Mouse (Mus musculus) cerebellum, adult 11 months (tissue): Measurements from ENCODE around the gene Chchd10.

Experiments
- DNase-seq: peaks from one replicate; pipeline ENCODE4 v3.0.0; 2022

The Chchd10 gene

DNA sequence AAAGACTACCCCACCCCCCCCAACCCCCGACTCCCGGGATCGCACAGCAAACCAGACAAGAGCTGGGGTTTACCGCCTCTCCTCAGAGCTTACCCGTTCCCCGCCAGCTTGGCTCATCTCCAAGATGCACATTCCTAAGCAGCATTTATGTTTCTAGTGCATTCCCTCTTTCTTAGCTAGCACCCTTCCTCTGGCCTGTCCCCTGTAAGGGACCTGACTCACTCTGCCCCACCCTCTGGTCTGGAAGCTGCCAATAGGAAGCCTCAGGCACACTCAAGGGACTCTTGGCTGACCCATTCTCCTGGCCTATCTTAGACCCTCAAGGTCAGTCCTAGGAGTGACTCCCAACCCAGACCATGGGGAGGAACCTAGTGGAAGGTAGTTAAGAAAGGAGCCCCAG, 2.6 kb upstream of the Chchd10 start:
- DNase-seq = no peak

DNA sequence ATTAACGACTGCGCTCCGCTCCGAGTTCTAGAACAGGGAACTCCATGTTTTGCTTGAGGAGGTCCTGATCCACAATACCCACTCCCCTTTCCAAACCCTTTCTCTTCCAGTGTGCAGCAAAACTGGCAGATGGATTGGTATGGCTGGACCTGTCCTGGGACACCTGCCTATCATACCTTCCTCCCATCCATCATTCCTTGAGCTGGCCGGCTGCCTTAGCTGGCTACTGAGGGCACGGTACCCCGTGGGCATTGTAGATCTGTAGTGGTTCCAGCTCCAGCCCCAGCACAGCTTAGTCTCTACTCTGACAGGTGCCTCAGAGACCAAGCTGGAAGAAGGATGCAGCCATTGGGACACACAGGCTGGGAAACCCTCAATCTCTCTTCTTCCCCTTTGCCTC, 1.6 kb upstream of the Chchd10 start:
- DNase-seq = no peak

GRCm38 (mm10) chr10:75932081-75932678, 750 bp upstream of the Chchd10 start:
- no peak for DNase-seq

- DNase-seq = no peak
These were observed 2.1 kb downstream of the Chchd10 start for GRCm38 (mm10) chr10:75934991-75935390.

GRCm38 (mm10) chr10:75935680-75936541, 3.0 kb downstream of the Chchd10 start, which contains the start of gene Mmp11:
TSS of gene Mmp11 (minus strand) at chr10:75936496.
- peak; percentile 84 for DNase-seq

DNA sequence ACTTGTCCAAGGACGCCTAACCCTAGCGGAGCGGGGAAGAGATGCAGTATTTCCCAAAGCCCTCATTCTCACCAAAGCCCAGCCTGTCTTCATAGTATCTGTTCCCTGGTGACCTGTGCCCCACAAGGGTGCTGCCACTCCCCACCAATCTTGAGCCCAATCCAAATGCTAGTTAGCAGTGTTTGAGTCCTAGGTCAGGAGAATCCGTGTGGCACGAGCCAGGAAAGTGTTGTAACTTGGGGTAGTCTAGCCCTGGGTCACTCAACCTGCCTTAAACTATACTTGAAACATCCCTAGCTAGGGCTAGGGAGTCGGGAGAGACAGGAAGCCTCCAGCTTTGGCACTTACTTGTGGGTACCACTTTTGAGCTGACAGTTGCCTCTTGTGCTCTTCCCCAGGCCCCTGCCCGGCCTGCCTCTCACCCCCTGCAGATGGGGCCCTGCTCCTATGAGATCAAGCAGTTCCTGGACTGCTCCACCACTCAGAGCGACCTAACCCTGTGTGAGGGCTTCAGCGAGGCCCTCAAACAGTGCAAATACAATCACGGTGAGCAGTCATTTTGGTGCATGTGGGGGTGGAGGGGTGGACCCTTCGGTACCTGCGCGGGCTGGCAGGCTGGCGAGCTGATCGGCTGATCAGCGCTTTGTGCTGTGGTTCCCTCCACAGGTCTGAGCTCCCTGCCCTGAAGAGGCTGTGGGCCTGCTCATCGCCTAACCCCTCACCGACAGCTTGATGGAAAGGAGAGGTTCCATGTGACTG, 4.2 kb downstream of the Chchd10 start:
- DNase-seq = peak; percentile 28

DNA sequence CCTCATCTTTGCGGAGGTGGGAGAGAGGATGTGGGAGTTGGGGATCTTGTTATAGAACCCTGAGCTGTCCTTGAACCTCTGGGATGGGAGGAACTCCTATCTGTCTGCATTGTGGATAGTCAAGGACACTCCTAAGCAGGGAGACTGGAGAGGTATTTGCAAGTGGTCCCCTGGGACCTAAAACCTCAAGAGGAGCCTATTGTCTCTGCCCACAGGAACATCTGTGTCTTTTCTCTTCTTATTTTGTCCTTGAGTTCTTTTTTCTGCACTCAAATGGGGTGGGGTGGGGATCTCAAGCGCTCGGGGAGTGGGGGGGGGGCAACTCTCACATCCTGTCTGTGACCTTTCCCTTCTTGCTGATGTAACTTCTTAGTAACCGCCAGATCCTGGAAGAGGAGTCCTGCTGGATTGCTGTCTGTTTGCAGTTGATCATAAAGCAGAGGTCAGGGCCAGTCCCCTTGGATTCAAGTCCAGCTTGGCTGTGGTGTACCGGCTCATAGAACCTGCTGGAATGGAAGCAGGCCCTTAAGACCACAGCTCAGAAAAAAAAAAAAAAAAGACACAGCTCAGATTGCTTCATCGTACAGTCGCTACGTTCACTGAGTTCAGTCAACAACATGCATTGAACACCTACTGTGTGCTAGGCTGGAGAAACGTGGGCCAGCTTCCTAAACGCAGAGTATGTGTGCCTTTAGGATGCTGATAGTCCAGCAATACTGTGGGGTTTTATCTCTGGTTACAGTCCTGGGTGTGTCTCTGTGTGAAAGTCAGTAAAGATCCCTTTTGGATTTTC, 5.1 kb downstream of the Chchd10 start:
- DNase-seq = no peak

DNA sequence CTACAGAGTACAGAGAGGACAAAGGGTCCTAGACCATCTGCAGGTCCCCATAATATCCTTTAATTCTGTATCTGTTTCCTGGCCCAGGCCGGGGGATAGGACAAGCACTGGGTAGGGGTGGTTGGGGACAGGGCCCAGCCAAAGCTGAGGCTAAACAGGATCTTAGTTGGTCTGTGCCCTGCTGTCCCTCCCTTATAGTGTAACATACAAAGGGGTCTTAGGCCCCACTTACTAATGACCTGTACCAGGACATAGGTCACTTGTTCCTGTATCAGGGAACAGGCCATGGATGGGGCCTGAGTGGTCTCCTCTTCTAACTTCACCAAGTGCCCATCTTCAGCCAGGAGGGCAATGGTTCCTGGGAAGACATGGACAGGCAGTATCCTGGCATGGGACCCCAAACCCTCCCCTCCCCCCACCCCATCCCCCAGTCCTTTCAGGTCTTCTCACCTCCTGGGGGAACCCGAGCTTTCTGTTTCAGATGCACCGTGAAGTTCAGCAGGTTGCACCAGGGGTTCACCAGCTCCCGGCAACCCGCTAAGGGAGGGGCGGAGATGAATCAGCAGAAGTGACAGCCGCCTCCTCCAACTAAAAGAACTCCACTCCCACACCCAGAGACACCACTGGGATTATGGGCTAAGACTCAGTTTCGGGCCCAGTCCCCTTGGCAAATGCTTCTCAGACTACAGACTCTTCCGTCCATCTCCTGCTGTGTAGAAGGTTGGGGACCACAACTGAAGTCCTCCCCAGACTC, 6.7 kb downstream of the Chchd10 start:
- DNase-seq = no peak

DNA sequence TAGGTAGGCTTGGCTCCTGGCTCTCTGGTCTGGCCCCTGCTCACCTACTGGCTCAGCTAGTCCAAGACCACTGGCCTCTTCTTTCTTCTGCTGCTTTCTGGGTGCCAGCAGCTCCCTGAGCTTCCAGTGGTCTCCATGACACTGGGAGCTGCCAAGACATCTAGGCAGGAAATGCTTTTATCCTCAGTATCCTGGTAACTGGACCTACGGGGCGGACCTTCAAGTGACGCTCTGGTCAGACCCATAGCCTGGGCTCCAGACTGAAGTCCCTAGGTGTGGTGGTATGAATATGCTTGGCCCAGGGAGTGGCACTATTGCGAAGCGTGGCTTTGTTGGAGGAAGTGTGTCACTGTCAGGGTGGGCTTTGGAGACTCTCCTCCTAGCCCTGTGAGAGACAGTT, 7.6 kb downstream of the Chchd10 start, which contains the start of gene Gm867:
Gene Gm867 (minus strand): TSS at position 153 of the 400 bp plus-strand sequence.
- DNase-seq = no peak

- no peak for DNase-seq
These were observed 8.3 kb downstream of the Chchd10 start for GRCm38 (mm10) chr10:75941042-75941824.

DNA sequence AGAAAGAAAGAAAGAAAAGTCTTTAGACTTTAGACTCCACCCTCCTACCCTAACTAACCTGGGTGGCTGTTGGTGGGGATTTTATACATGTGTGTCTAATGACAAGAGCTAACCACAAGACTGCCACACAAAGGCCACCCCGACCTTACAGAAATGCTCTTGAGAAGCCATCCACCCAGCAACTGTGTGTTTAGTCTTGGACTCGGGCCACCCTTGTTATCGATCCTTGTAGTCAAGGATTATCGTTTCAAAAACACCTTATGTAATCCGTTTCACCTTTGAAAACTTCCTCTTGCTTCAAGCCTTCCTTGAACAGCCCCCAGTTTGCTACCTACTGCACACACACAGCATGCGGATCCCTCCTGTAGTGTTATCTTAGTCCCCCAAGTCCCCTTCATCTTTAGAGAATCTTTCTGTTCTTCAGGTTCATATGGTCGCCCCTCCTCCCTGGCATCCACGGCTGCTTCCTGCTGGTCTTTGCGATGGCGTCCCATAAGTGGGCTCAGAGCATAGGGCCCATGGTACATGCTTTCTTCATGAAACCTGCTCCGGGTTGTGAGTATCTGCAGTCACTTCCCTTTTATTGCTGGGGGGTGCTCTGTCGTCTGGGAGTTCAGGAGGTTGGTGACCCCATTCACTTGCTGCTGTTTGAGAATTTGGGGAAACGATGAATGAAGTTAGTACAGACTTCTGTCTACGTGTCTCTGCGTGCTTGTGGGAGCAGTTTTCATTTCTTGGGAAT, 10.0 kb downstream of the Chchd10 start, which contains the start of gene Vpreb3:
Gene Vpreb3 (plus strand): TSS at position 322 of the 742 bp plus-strand sequence.
- DNase-seq = no peak

DNA sequence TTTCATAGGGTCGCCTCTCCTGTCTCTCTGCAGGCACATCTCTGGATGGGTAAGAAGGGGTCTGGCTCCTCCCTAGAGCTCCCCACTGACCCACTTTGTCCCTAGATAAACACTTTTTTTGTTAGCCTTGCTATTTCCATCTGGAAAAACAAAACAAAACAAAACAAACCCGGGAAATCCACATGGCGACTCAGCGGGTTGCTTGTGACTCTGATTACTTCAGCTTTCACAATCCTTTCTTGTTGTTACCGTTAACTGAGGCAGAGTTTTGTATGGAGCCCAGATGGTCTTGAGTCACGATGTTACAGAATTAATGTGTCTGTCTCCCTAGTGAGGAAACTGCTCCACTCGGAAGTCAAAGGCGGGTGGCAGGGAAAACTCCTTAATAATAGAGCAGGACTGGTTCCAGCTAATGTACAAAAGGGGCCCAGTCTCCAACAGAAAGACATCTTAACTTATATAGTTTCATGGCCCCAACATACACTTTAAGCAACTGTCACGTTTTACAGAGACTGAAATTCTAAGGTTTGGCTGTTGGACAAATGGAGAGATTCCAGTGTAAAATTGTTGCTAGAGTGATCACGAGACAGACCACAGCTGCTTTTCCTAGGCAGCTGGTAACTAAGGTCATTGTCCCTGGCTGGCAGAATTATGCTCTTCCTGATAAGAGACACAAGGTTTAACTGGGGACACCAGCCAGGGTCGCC, 11.3 kb downstream of the Chchd10 start:
- no peak for DNase-seq

GRCm38 (mm10) chr10:75945213-75945612, 12.3 kb downstream of the Chchd10 start:
- DNase-seq = no peak

DNA sequence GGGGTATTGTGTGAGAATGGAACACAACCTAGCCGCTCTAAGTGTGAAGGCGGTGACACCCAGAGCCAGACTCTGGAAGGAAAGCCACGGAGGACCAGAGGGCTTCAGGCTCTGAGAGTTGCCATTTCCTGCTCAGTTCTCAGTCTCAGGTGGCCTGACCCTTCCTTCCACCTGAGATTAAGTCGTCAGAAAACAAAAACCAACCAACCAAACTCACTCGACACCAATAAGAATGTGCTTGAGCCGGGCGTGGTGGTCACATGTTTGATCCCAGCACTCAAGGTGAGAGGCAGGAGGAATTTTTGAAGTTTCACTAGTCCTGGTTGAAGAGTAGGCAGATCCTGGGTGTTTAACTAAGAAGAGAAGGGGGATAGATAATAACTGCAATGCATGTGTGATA, 13.0 kb downstream of the Chchd10 start:
- DNase-seq = no peak

GRCm38 (mm10) chr10:75948079-75948478, 15.1 kb downstream of the Chchd10 start:
- no peak for DNase-seq

GRCm38 (mm10) chr10:75949053-75950045, 16.4 kb downstream of the Chchd10 start:
- no peak for DNase-seq

- no peak for DNase-seq
These were observed 17.9 kb downstream of the Chchd10 start for GRCm38 (mm10) chr10:75950791-75951210.

- peak; percentile 57 for DNase-seq
These were observed 18.6 kb downstream of the Chchd10 start for GRCm38 (mm10) chr10:75951424-75952050.
